Mouse (Mus musculus) urinary bladder, postnatal 10 days (tissue): ENCODE measurements around the gene Herc3.
"Not testable (repeated sequence)": the region's sequence is repeated elsewhere in the genome, so short reads cannot be mapped to it uniquely, and the experiment has no call there.

Experiments
- DNase-seq: peaks from one replicate; pipeline ENCODE4 v3.0.0; 2022; ENCODE audit warnings: low spot score

The Herc3 gene

GRCm38 (mm10) chr6:58862446-58862993 is 31.3 kb downstream of the Herc3 start:
- no peak for DNase-seq

GRCm38 (mm10) chr6:58863631-58864235 is 32.5 kb downstream of the Herc3 start:
- DNase-seq = no peak

- DNase-seq = not testable (repeated sequence)
Observed at GRCm38 (mm10) chr6:58867858-58868257, 36.6 kb downstream of the Herc3 start.

- no peak for DNase-seq
Observed at GRCm38 (mm10) chr6:58879572-58879971, 48.3 kb downstream of the Herc3 start.

GRCm38 (mm10) chr6:58879987-58880386 is 48.7 kb downstream of the Herc3 start:
- no peak for DNase-seq

- no peak for DNase-seq
Observed at GRCm38 (mm10) chr6:58880861-58881260, 49.6 kb downstream of the Herc3 start.

GRCm38 (mm10) chr6:58881363-58881762 is 50.1 kb downstream of the Herc3 start:
- DNase-seq = no peak

- DNase-seq = no peak
Observed at GRCm38 (mm10) chr6:58882271-58882670, 51.0 kb downstream of the Herc3 start.

GRCm38 (mm10) chr6:58889917-58890316 is 58.7 kb downstream of the Herc3 start:
- DNase-seq = no peak

- DNase-seq = no peak
Observed at GRCm38 (mm10) chr6:58893307-58893706, 62.0 kb downstream of the Herc3 start.

- DNase-seq = no peak
Observed at GRCm38 (mm10) chr6:58894994-58895393, 63.7 kb downstream of the Herc3 start.

GRCm38 (mm10) chr6:58896648-58897047 is 65.4 kb downstream of the Herc3 start:
- no peak for DNase-seq

GRCm38 (mm10) chr6:58899076-58899475 is 67.8 kb downstream of the Herc3 start:
- no peak for DNase-seq

GRCm38 (mm10) chr6:58900536-58900935 is 69.3 kb downstream of the Herc3 start:
- DNase-seq = no peak

GRCm38 (mm10) chr6:58903171-58903570 is 71.9 kb downstream of the Herc3 start:
- no peak for DNase-seq

- no peak for DNase-seq
Observed at GRCm38 (mm10) chr6:58904551-58904950, 73.3 kb downstream of the Herc3 start.

- DNase-seq = no peak
Observed at GRCm38 (mm10) chr6:58906852-58907261, 75.6 kb downstream of the Herc3 start, which contains the start of gene Nap1l5. Nap1l5 (minus strand) TSS chr6:58907076.

- no peak for DNase-seq
Observed at GRCm38 (mm10) chr6:58907336-58907735, 76.1 kb downstream of the Herc3 start.

GRCm38 (mm10) chr6:58907791-58908190 is 76.5 kb downstream of the Herc3 start:
- DNase-seq = no peak

- DNase-seq = no peak
Observed at GRCm38 (mm10) chr6:58912842-58913241, 81.6 kb downstream of the Herc3 start.

GRCm38 (mm10) chr6:58913551-58913950 is 82.3 kb downstream of the Herc3 start:
- no peak for DNase-seq

- DNase-seq = no peak
Observed at GRCm38 (mm10) chr6:58913971-58914370, 82.7 kb downstream of the Herc3 start.

GRCm38 (mm10) chr6:58916498-58916897 is 85.2 kb downstream of the Herc3 start:
- DNase-seq = no peak

- DNase-seq = no peak
Observed at GRCm38 (mm10) chr6:58920735-58921134, 89.5 kb downstream of the Herc3 start.
